Mouse (Mus musculus) layer of hippocampus, adult 2 months (tissue): ENCODE measurements around the gene Fbxo17. TPM values are rescaled to one million over a fixed set of nuclear protein-coding genes. Genes with fewer than 3 reads are reported as not detected.

Source experiments
- DNase-seq, 2 experiments: peaks; one replicate each; pipeline ENCODE4 v3.0.0; 2022; ENCODE audit warnings: low spot score in 2 of 2
- H3K27ac ChIP-seq: fragments of 200-600 bp; 2 replicates; pipeline ENCODE4 v1.8.1; 2022
- H3K4me3 ChIP-seq: fragments of 200-600 bp; 2 replicates; pipeline ENCODE4 v1.8.1; 2022; ENCODE audit warnings: mild to moderate bottlenecking
- CTCF ChIP-seq: fragments of 200-600 bp; conservative IDR thresholded peaks from 2 replicates; pipeline ENCODE4 v1.8.1; 2022; ENCODE audit warnings: antibody characterized with exemption, mild to moderate bottlenecking, moderate library complexity
- total RNA-seq, 2 experiments: library from RNA; stranded (reverse); gene quantifications; 2 replicates each; pipeline ENCODE4 v1.2.3; 2021

Gene Fbxo17
- total RNA-seq, 2 experiments from 2014 or later = 0.98 to 1.4 TPM

DNA sequence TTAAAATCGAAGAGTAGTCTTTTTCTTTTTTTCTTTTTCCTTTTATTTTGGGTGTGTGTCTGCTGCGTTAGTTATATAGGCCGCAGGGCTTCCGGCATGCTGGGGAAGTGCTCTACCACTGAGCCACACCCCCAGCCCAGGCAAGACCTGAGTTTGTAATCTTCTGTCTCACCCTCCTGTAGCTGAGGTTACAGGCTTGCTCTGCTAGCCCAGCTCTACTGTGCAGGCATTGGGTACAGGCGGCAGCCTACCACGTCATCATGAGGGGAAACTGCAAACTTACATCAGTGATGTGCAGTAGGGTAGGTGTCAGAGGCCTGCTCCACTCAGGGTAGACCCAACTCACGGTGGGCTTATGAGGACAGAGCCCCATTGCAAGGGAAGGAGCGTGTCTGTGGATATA is 64.7 kb downstream of the Fbxo17 start:
- peak overlapping the region; percentile 70 for H3K27ac ChIP-seq
- no peak overlapping the region for H3K4me3 ChIP-seq
- DNase-seq = no peak
- no peak for TF ChIP-seq CTCF

DNA sequence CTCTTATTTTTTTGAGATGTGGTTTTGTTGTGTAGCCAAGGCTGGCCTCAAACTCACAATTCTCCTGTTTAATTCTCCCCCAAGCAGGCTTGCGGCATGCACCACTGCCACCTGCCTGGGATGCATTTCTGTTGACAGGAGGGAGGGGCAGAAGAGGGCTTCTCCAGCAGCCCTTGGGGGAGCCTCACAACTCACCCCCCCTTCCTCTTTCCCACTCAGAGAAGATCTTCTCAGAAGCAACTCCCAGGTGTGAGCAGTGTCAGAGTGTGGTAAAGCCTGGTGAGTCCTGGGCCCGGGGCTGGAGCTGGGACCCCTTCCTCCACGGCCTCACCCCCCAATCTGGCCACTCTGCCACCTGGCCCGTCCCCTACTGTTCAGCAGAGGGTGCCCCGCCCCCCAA is 68.6 kb downstream of the Fbxo17 start:
- Histone ChIP-seq H3K4me3 (no peak overlapping the region), H3K27ac (no peak overlapping the region)
- no peak for DNase-seq
- TF ChIP-seq CTCF = no peak

Other genes starting within 250 kb of the Fbxo17 start
- not detected for gene Ifnl2, start 206.3 kb upstream of the Fbxo17 start, total RNA-seq
- gene Ifnl3, start 194.0 kb upstream of the Fbxo17 start, total RNA-seq = not detected
- gene Sycn, start 175.9 kb upstream of the Fbxo17 start, total RNA-seq = not detected
- gene Nccrp1, start 169.6 kb upstream of the Fbxo17 start, total RNA-seq = under 1 TPM; 0.23 to 0.47 TPM
- 10 to 100 TPM; 67.8 to 70.1 TPM for gene Samd4b, start 118.7 kb upstream of the Fbxo17 start, total RNA-seq
- 10 to 100 TPM; 13.7 to 16.2 TPM for gene Pak4, start 118.6 kb upstream of the Fbxo17 start, total RNA-seq
- 1 to 10 TPM; 1.2 to 2.2 TPM for gene Acp7, start 85.5 kb upstream of the Fbxo17 start, total RNA-seq
- 10 to 100 TPM; 24.4 to 27.1 TPM for gene Fbxo27, start 24.0 kb upstream of the Fbxo17 start, total RNA-seq
- gene Mrps12, start 25.0 kb downstream of the Fbxo17 start, total RNA-seq = 10 to 100 TPM; 57.5 to 57.9 TPM
- gene Sars2, start 25.2 kb downstream of the Fbxo17 start, total RNA-seq = 10 to 100 TPM; 13.9 to 14.3 TPM
- gene Ccer2, start 39.4 kb downstream of the Fbxo17 start, total RNA-seq = under 1 TPM; 0.34 to 0.36 TPM
- 100 to 1,000 TPM; 128 to 139 TPM for gene Sirt2, start 49.9 kb downstream of the Fbxo17 start, total RNA-seq
- gene Nfkbib, start 50.7 kb downstream of the Fbxo17 start, total RNA-seq = 10 to 100 TPM; 25.6 to 27.2 TPM
- gene Rinl, start 72.2 kb downstream of the Fbxo17 start, total RNA-seq = 1 to 10 TPM; 2.6 to 4.5 TPM
- gene Hnrnpl, start 91.7 kb downstream of the Fbxo17 start, total RNA-seq = 100 to 1,000 TPM; 410 to 476 TPM
- 10 to 100 TPM; 66.4 to 68.8 TPM for gene Ech1, start 108.4 kb downstream of the Fbxo17 start, total RNA-seq
- gene Lgals4, start 117.0 kb downstream of the Fbxo17 start, total RNA-seq = 1 to 10 TPM; 4.4 to 6.8 TPM
- gene Lgals7, start 147.0 kb downstream of the Fbxo17 start, total RNA-seq = not detected
- under 1 TPM; 0.15 to 0.29 TPM for gene Capn12, start 164.6 kb downstream of the Fbxo17 start, total RNA-seq
- gene Actn4, start 245.5 kb downstream of the Fbxo17 start, total RNA-seq = 100 to 1,000 TPM; 131 to 134 TPM